Mouse (Mus musculus) adrenal gland, postnatal 0 days (tissue): ENCODE data around the gene Stmnd1. TPM values are rescaled to one million over a fixed set of nuclear protein-coding genes. Genes with fewer than 3 reads are reported as not detected.

Experiments used
- polyA plus RNA-seq: library from polyadenylated mRNA; unstranded; fragments of >200 nt; fragmentation: Nextera tagmentation; extraction: Ambion mirVana; gene quantifications from 2 replicates; pipeline ENCODE4 v1.2.1, GENCODE M21; 2015

Stmnd1 gene
- polyA plus RNA-seq = 0.41 and 0.71 TPM in 2 replicates

DNA sequence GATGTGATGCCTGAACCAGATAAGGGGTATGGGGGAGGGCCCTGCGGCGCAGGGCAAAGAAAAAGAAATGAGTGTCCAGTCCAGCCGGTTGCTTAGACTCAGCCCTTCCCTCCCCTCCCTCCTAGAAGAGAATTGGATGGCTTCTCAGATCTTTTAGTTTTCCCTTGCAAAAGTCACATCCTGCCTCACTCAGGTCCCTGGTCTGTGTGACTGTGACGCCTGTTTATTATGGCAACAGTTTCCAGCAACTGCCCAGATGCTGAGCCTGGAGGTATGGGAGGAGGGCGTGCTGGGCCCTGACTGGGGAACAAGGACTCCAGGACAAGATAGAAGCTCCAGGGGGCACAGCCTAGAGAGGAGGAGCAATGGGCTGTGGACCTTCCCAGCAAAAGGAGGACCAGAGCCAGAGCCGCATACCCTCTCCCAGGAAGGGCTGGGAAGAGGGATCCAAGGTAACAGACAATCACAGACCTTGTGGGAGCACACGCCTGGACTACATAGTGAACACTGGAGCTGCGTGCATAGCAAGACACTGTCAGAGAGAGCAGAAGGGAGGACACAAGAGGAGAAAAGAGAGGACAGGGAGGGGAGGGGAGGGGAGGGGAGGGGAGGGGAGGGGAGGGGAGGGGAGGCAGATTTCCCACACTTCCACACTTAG lies at the start of gene Stmnd1:
Gene Stmnd1, plus strand, starts transcription at position 269 of the 658 bp plus-strand sequence.

Other genes starting within 250 kb of the Stmnd1 start
- 2.8 and 4.2 TPM in 2 replicates for gene Rbm24, start 144.7 kb downstream of the Stmnd1 start, polyA plus RNA-seq
- gene Cap2, start 228.1 kb downstream of the Stmnd1 start, polyA plus RNA-seq = 1.3 and 2.2 TPM in 2 replicates